Mouse (Mus musculus) CD8-positive naive resting alpha-beta T cell, adult 2 months (primary cell): ENCODE measurements around the gene Baiap3.
"Not testable (repeated sequence)": the region's sequence is repeated elsewhere in the genome, so short reads cannot be mapped to it uniquely, and the experiment has no call there.

Experiments
- DNase-seq, 2 experiments: peaks; one replicate each; pipeline ENCODE4 v3.0.0; 2022; ENCODE audit warnings: low read depth in 2 of 2, low spot score in 2 of 2

Baiap3 gene

GRCm38 (mm10) chr17:25248033-25248750 lies 8.0 kb downstream of the Baiap3 start:
- DNase-seq, result no peak

- DNase-seq, result no peak
Observed at GRCm38 (mm10) chr17:25244239-25244638, 11.9 kb downstream of the Baiap3 start.

- no peak for DNase-seq
Observed at GRCm38 (mm10) chr17:25243131-25243780, 12.9 kb downstream of the Baiap3 start.

GRCm38 (mm10) chr17:25239695-25240636 lies 16.2 kb downstream of the Baiap3 start, which contains the start of the genes Gnptg and Tsr3:
Gnptg (minus strand) TSS chr17:25240124.
Tsr3 (plus strand) TSS chr17:25240170.
- peak; percentile 78 to 84 for DNase-seq

- DNase-seq, result no peak
Observed at GRCm38 (mm10) chr17:25235635-25236034, 20.5 kb downstream of the Baiap3 start.

GRCm38 (mm10) chr17:25231621-25232020 lies 24.5 kb downstream of the Baiap3 start:
- DNase-seq, result not testable (repeated sequence)

- DNase-seq, result no peak
Observed at GRCm38 (mm10) chr17:25230700-25231099, 25.5 kb downstream of the Baiap3 start.

GRCm38 (mm10) chr17:25230014-25230655 lies 26.0 kb downstream of the Baiap3 start:
- not testable (repeated sequence) for DNase-seq

GRCm38 (mm10) chr17:25227991-25228390 lies 28.2 kb downstream of the Baiap3 start:
- no peak for DNase-seq

- no peak for DNase-seq
Observed at GRCm38 (mm10) chr17:25225659-25226058, 30.5 kb downstream of the Baiap3 start.

GRCm38 (mm10) chr17:25224586-25225222 lies 31.5 kb downstream of the Baiap3 start:
- peak; percentile 74 to 75 for DNase-seq

GRCm38 (mm10) chr17:25222951-25223601 lies 33.1 kb downstream of the Baiap3 start:
- DNase-seq, result no peak

GRCm38 (mm10) chr17:25222504-25222940 lies 33.6 kb downstream of the Baiap3 start:
- DNase-seq, result peak; percentile 29 to 30

GRCm38 (mm10) chr17:25221821-25222503 lies 34.2 kb downstream of the Baiap3 start:
- peak; percentile 28 to 42 for DNase-seq

- no peak for DNase-seq
Observed at GRCm38 (mm10) chr17:25220746-25221145, 35.4 kb downstream of the Baiap3 start.

GRCm38 (mm10) chr17:25219492-25220295 lies 36.5 kb downstream of the Baiap3 start:
- DNase-seq, result peak; percentile 27 to 49

- DNase-seq, result no peak
Observed at GRCm38 (mm10) chr17:25218967-25219366, 37.2 kb downstream of the Baiap3 start.

- no peak for DNase-seq
Observed at GRCm38 (mm10) chr17:25215431-25215830, 40.7 kb downstream of the Baiap3 start.
